Mouse (Mus musculus) limb, embryonic 12.5 days (tissue): ENCODE results near the gene Heatr4. TPM values are rescaled to one million over a fixed set of nuclear protein-coding genes. Genes with fewer than 3 reads are reported as not detected.

ENCODE experiments used
- ATAC-seq: fragments of 200-750 bp; cut with Nextera tagmentation; 2 replicates; pipeline ENCODE4 v1.8.0; 2017; ENCODE audit warnings: low read depth, moderate TSS enrichment; ENCODE audit not compliant: insufficient number of reproducible peaks, insufficient read depth, low FRiP score, low TSS enrichment
- H3K27ac ChIP-seq: fragments of 300-500 bp; sonication (generic); 2 replicates; pipeline ENCODE4 v1.5.1; 2016; ENCODE audit warnings: mild to moderate bottlenecking, moderate library complexity
- H3K27me3 ChIP-seq: fragments of 300-500 bp; sonication (generic); 2 replicates; pipeline ENCODE4 v1.6.1; 2016; ENCODE audit warnings: mild to moderate bottlenecking, moderate library complexity
- H3K36me3 ChIP-seq: fragments of 300-500 bp; sonication (generic); 2 replicates; pipeline ENCODE4 v1.6.1; 2016; ENCODE audit warnings: mild to moderate bottlenecking, moderate library complexity
- H3K4me1 ChIP-seq: fragments of 300-500 bp; sonication (generic); replicated peaks from 2 replicates; pipeline ENCODE4 v1.6.1; 2016
- H3K4me2 ChIP-seq: fragments of 300-500 bp; sonication (generic); 2 replicates; pipeline ENCODE4 v1.6.1; 2016; ENCODE audit warnings: mild to moderate bottlenecking, moderate library complexity
- H3K4me3 ChIP-seq: fragments of 300-500 bp; sonication (generic); replicated peaks from 2 replicates; pipeline ENCODE4 v1.5.1; 2016; ENCODE audit warnings: mild to moderate bottlenecking
- H3K9ac ChIP-seq: fragments of 300-500 bp; sonication (generic); replicated peaks from 2 replicates; pipeline ENCODE4 v1.6.1; 2016; ENCODE audit warnings: mild to moderate bottlenecking, moderate library complexity
- H3K9me3 ChIP-seq: fragments of 300-500 bp; sonication (generic); 2 replicates; pipeline ENCODE4 v1.6.1; 2016; ENCODE audit warnings: mild to moderate bottlenecking, moderate library complexity
- WGBS: fragments of 180-500 bp; shearing (Covaris S2); methylation state at CpG from one replicate; pipeline ENCODE4 v1.1.7; 2016; 5-methylcytosine and 5-hydroxymethylcytosine counted together
- polyA plus RNA-seq: library from polyadenylated mRNA; unstranded; fragments of >200 nt; fragmentation: Nextera tagmentation; extraction: Ambion mirVana; gene quantifications from 2 replicates; pipeline ENCODE4 v1.2.1, GENCODE M21; 2016

Gene Heatr4
- polyA plus RNA-seq, 1 experiment from 2014 or later, result not detected

- Histone ChIP-seq H3K36me3 (peaks cover 19% of the 10 kb centered on the region; the same call in 1 of the 2 replicates), H3K9ac (no peak overlapping the region), H3K4me2 (no peak overlapping the region), H3K4me3 (no peak overlapping the region), H3K9me3 (no peaks in the 10 kb centered on the region), H3K27ac (no peak overlapping the region), H3K27me3 (no peaks in the 10 kb centered on the region), H3K4me1 (no peaks in the 10 kb centered on the region; the same call in 1 of the 2 replicates)
- 88% methylated on average over 4 of the region's 4 CpGs for WGBS
- no peak for ATAC-seq
Observed at GRCm38 (mm10) chr12:83914202-83914740, 70.4 kb downstream of the Heatr4 start.

GRCm38 (mm10) chr12:83910451-83910850 is 74.2 kb downstream of the Heatr4 start:
- Histone ChIP-seq H3K36me3 (peaks cover 11% of the 10 kb centered on the region; the same call in 1 of the 2 replicates), H3K9ac (no peak overlapping the region), H3K27me3 (no peaks in the 10 kb centered on the region), H3K4me1 (no peaks in the 10 kb centered on the region), H3K9me3 (no peaks in the 10 kb centered on the region), H3K4me2 (no peak overlapping the region), H3K27ac (no peak overlapping the region), H3K4me3 (no peak overlapping the region)
- WGBS, result 83% methylated on average over 2 of the region's 2 CpGs
- ATAC-seq, result no peak

Other genes with a start within 250 kb of the Heatr4 start
- gene Papln, start 221.2 kb downstream of the Heatr4 start, polyA plus RNA-seq, result 0.32 and 0.36 TPM in 2 replicates
- 42.0 and 42.1 TPM in 2 replicates for gene Numb, start 62.9 kb downstream of the Heatr4 start, polyA plus RNA-seq
- 21.7 and 21.9 TPM in 2 replicates for gene Riox1, start 34.2 kb downstream of the Heatr4 start, polyA plus RNA-seq
- 17.8 and 21.9 TPM in 2 replicates for gene Acot2, start 3.0 kb upstream of the Heatr4 start, polyA plus RNA-seq
- gene Acot1, start 24.6 kb upstream of the Heatr4 start, polyA plus RNA-seq, result 38.1 and 43.9 TPM in 2 replicates
- gene Acot4, start 53.5 kb upstream of the Heatr4 start, polyA plus RNA-seq, result 0.14 and 0.39 TPM in 2 replicates
- gene Gm49366, start 54.1 kb upstream of the Heatr4 start, polyA plus RNA-seq, result not detected in 2 replicates
- gene Acot3, start 67.3 kb upstream of the Heatr4 start, polyA plus RNA-seq, result 0.59 and 0.66 TPM in 2 replicates
- gene Acot5, start 84.5 kb upstream of the Heatr4 start, polyA plus RNA-seq, result not detected in 2 replicates
- 0.83 and 0.98 TPM in 2 replicates for gene Acot6, start 115.8 kb upstream of the Heatr4 start, polyA plus RNA-seq
- gene Dnal1, start 129.5 kb upstream of the Heatr4 start, polyA plus RNA-seq, result 6.2 and 7.7 TPM in 2 replicates
- gene Pnma1, start 163.6 kb upstream of the Heatr4 start, polyA plus RNA-seq, result 1.2 and 1.3 TPM in 2 replicates
- gene Elmsan1, start 234.0 kb upstream of the Heatr4 start, polyA plus RNA-seq, result 7.0 and 8.6 TPM in 2 replicates